Mouse (Mus musculus): Measurements from ENCODE around the gene Btn2a2.
A peak's percentile ranks its signal among the peaks of the same experiment; 100 is the strongest.

The Btn2a2 gene

GRCm38 (mm10) chr13:23488400-23489322, at the start of gene Btn2a2:
Gene Btn2a2 (minus strand): TSS chr13:23488857.
- peak; percentile 94 for DNase-seq (ENCODE audit: low read depth, low spot score)

DNA sequence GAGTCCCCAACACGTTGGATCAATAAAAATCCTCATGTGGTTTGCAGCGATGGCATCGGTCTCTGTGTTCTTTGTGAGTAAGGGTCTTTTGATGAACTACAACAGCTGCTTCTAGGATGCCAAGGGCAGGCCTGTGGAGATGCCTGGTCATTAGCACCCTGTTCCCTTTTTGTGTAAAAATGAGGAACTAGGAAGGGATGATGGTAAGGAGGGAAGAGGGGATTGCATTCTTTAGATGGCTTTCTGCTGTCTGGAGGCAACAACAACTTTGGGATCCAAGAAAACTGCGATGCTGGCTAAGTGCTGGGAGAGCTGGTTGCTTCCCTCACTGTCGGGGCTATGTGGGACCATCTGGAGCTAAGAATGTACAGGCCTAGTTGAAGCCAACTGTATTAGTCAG, 49.6 kb upstream of the Btn2a2 start:
- DNase-seq (ENCODE audit: low read depth, low spot score): no peak

DNA sequence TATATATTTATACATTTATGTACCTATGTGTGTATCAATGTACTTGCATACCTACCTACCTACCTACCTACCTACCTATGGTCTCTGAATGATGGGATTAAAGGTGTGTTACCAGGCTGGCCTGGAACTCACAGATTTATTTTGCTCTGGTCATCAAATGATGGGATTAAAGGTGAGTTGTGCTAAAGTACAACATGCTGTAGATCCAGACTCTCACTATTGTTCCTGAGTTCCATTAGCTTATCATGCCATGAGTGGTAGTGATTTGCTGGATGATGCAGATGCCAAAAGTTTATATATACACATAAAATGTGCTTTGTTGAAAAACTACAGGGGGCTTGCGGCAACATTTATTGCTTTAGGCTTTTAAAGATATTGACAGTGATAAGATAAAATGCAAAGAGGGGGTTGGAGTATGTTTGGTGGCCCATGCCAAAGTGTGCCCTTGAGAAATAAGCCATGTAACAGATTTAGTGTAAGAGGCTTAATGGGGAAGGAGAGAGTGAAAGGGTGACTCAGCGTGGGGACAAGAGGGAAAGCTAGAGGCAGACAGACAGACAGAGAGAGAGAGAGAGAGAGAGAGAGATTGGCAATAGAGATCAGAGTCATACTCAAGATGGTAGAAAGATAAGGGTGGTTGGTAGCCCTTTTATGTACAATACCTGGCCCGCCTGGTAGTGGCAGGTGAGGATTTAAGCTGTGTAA, 48.5 kb upstream of the Btn2a2 start:
- DNase-seq (ENCODE audit: low read depth, low spot score): no peak

DNA sequence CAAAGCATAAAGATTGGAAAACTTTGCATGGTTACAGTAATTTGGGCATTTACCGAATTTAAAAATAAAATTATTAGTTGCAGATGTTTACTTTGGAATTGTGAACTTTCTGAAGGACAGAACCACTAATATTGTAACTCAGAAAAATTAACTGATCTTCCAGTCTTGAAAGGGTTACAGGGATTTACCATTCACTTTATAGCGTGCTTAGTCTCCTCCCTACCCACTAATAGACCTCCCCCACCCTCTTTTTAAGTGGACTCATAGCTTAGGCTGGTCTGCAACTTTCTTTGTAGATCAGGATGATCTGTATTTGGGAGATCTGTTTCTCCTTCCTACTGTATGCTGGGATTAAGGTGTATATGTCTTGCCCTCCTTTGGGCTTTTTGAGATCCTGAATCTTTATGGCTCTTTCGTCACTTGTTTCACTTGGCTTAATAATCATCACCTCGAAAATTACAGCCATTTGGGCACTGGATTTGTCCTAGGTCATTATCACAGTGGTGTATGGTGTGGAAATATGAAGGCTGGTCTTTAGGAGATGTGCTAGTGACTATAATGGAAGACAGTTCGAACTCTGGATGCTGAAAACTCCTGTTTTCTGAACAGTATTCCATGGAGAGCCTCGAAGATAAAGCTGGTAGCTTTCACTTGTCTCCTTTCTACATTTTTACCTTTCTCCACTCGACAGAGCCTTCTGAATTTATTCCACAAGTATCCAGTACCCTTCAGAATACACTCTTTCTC, 47.6 kb upstream of the Btn2a2 start:
- no peak for DNase-seq (ENCODE audit: low read depth, low spot score)

DNA sequence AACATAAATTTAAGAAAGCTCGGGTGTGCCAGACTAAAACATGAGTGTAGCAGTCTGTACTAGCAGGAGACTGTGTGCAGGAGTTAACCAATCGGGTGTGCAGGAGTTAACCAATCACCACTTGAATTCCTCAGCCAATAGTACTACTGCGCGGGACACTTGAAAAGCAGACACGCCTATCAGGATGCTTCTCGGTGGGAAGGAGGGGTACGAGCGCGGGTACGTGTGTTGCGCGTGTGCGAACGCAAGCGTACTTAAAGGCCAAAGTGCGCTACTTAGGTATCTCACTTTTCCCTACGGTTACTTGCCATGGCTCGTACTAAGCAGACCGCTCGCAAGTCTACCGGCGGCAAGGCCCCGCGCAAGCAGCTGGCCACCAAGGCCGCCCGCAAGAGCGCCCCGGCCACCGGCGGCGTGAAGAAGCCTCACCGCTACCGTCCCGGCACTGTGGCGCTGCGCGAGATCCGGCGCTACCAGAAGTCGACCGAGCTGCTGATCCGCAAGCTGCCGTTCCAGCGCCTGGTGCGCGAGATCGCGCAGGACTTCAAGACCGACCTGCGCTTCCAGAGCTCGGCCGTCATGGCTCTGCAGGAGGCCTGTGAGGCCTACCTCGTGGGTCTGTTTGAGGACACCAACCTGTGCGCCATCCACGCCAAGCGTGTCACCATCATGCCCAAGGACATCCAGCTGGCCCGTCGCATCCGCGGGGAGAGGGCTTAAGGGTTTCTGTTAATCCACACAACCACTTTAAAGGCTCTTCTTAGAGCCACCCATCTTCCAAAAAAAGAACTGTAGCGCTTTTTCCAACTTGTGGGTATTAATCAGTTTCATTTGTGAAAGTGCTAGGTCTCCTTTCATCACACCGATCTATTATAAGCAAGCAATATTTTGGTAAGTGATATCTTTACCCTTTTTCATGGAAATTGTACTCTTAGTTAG, 46.7 kb upstream of the Btn2a2 start, which contains the start of gene Hist1h3g:
Gene Hist1h3g, plus strand, starts transcription at position 286 of the 939 bp plus-strand sequence.
- DNase-seq (ENCODE audit: low read depth, low spot score): peak; percentile 97

GRCm38 (mm10) chr13:23534368-23535131, 45.9 kb upstream of the Btn2a2 start:
- no peak for DNase-seq (ENCODE audit: low read depth, low spot score)

GRCm38 (mm10) chr13:23533560-23534367, 45.1 kb upstream of the Btn2a2 start, which contains the start of gene Hist1h2af:
Gene Hist1h2af (plus strand): TSS chr13:23533906.
- DNase-seq (ENCODE audit: low read depth, low spot score): peak; percentile 95

DNA sequence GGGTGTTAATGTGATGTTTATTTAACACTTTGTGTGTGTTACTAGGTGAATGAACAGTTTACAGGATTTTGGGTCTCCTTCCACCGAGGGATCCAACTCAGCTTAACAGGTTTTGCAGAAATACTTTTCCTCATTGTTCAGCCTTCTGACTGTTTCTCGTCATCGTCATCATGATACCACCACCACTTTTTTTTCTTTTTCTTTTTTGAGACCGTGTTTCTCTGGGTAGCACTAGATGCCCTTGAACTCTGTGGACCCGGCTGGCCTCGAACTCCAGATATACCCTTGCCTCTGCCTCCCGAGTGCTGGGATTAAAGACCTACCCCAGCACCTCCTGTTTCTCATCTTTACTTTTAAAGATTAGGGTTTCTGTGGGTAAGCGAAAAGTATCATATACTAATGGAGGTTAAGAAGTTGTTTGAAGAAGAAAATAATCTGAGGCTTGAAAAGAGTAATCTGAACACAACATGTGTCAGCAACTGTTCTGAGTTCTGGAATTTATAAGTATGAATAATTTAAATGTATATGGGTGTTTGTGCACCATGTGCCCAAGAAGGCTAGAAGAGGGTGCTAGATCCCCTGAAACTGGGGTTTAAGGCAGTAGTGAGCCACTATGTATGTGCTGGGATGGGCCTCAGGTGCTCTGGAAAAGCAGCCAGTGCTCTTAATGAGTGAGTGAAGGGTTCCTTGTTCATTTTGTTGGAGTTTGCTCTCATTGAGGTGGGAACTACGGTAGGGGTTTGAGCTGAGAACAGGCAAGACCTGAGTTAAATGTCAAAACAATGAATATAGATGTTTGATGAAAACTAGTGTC, 43.8 kb upstream of the Btn2a2 start:
- no peak for DNase-seq (ENCODE audit: low read depth, low spot score)

DNA sequence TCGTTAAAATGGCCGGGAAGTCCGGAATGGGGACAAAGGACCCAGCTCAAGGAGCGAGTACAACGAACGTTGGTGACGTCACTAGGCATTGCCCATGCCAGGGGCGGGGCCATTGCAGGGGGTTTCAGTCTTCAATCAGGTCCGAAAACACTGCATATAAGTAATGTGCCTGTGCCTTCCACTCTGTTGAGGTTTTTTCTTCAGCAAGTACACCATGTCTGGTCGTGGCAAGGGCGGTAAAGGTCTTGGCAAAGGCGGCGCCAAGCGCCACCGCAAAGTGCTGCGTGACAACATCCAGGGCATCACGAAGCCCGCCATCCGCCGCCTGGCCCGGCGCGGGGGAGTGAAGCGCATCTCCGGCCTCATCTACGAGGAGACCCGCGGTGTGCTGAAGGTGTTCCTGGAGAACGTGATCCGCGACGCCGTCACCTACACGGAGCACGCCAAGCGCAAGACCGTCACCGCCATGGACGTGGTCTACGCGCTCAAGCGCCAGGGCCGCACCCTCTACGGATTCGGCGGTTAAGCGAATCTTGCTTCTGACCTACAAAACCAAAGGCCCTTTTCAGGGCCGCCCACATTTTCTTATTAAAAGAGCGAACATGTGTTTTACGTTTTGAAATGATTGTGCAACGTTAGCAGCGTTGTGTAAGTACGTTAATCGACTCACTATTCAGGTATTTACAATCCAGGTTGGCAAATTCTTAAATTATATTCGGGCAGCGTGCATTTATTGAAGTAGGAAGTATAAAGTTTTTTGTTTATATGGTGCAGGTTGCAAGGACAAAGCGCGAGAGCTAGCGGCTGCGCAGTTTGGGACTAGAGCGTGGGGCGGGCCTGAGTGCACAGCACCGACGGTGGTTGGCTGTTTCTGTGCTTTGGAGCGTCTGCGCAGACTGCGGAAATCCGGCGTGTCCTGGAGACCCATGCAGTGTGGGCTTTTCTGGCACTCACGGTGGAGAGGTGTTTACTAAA, 42.5 kb upstream of the Btn2a2 start, which contains the start of gene Hist1h4h:
Gene Hist1h4h, plus strand, starts transcription at position 150 of the 975 bp plus-strand sequence.
- peak; percentile 99 for DNase-seq (ENCODE audit: low read depth, low spot score)

DNA sequence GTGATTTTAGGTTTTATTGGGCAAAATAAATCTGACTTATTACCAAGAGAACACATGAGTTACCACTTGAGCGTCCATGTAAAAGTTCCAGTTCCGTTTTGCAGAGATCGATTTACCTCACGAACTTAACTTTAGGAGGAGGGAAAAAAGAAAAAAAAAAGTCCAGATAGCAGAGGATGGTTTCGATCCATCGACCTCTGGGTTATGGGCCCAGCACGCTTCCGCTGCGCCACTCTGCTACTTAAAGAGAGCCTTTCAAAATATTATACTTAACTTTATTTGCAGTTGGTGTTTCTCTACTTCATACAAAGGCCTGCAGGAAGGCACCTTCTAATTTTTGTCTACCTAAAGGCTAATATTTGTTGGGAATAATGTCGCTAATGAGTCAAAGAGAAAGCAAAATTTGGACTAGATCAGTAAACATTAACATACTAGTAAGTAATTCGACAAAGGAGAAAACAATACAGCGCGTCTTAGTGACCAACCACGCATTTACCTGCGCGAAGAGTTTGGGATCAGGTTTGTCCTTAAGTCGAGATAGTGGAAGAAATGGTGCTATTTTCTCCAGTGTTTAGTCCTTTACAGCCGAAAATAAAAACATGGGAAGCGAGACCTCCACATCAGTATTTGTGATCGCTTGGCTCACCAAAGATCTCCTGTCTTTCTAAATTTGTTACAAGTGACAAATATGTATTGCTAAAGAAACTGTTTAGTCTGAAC, 41.7 kb upstream of the Btn2a2 start:
- peak; percentile 68 for DNase-seq (ENCODE audit: low read depth, low spot score)

DNA sequence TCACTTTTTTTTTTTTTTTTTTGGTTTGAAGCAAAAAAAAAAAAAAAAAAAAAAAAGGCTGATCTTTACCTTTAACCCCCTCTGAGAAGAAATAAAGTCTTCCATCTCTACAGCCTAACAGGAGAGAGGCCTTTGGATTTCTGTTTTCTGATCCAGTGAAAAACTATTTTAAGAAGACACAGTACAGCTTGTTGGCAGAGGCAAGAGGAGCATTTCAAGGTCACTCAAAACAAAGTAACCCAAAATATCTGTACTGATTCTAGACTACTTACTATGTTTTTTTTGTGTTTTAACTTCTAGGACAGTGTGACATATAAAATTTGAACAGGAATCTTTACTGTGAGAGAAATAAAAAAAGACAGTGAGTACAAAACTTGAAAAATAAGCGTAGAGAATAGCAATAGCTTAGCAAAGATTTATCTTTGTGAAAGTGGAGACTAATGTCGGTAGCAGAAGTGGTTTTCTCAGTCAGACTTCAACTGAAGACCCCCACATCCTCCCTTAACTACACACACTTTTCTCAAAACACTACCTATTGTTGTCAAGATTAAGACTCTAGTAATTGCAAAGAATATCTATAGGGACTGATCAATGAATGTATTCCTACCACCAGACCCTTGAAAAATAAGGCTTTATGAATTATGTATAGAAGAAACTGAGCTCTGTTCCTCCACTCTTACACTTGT, 41.0 kb upstream of the Btn2a2 start:
- DNase-seq (ENCODE audit: low read depth, low spot score): no peak

DNA sequence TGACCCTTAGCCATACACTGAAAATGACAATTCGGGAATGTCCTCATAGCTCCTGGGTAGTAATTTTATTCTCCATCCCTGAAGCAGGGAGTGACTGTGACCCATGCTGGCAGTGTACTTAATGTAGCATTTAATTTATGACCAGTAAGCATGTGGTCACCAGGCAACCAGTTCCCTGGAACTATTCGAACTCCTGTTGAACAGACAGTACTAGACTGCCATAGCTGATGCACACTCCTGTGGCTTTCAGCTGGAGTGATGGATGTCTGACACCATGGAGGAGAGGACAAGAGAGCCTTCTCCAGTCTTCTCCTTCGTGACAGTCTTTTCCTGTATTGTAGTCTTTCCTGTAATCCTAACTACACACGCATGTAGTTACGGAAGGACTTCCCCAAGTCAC, 40.3 kb upstream of the Btn2a2 start:
- no peak for DNase-seq (ENCODE audit: low read depth, low spot score)

DNA sequence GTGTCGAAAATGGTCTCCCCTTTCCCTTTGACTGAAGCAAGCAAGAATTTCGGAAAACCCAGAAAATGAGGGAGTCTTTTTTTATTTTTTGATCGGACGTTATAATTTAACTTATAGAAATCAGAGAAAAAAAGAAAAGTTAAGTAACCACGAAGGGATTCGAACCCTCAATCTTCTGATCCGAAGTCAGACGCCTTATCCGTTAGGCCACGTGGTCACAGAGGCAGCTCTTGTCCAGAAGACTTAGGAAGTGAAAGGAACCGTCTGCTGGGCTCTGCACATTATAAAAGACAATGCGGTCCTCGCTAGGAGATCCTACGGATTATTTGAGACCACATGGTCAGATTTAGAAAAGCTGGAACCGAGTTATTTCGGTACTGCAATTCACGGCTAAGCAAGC, 37.7 kb upstream of the Btn2a2 start:
- peak; percentile 96 for DNase-seq (ENCODE audit: low read depth, low spot score)

DNA sequence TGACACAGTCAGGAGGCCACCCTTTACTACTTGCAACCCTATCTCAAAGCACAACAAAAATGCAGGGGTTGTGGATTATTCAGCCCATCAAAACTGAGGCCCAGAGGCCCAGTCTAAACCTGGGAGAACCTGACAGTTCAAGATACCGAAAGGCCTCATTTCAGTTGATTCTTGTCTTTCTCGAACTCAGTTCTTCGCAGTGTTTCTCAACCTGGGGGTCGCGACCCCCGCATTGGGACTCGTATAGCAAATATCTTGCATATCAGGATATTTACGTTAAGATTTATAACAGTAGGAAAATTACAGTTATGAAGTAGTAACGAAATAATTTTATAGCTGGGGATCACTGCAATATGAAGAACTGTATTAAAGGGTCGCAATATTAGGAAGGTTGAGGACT, 37.2 kb upstream of the Btn2a2 start:
- no peak for DNase-seq (ENCODE audit: low read depth, low spot score)

DNA sequence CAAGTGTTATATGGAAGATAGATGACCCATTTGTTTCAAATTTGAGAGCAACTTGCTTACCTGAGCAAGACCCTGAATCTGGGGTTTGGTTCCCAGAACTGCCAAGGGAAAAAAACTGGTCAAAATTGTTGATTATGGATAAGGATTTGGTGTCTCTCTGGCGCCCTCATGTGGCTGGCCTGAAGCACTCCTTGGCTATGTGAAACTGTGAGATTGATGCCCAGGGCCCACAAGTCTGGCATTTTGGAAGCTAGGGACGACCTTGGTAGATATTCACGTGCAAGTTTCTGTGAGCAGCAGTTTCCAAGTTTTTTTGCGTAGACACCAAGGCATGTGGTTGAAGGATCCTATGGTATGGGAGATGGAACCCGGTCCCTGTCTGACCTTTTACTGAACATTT, 36.0 kb upstream of the Btn2a2 start:
- peak; percentile 91 for DNase-seq (ENCODE audit: low read depth, low spot score)

DNA sequence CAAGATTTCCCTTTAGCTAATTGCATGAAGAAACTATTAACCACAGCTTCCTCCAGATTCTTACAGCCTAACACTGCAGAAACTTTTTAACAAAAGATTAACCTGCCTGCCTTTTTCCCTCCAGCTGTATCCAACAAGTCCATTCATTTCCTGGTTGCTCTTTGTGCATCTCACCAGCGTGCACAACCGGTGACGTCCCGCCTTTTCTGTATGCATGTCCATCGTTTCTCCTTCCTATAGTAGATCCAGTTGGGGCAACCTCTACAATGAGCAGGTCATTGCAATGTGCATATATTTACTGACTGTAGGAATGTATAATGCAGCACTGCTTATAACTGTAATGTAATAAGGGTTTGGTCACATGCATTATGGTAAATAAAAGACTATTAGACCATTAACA, 35.3 kb upstream of the Btn2a2 start:
- DNase-seq (ENCODE audit: low read depth, low spot score): no peak

Measured in brain, adult 2 months (tissue).